Mouse (Mus musculus) neural tube, embryonic 13.5 days (tissue): Measurements from ENCODE around the gene Rassf4. TPM values are rescaled to one million over a fixed set of nuclear protein-coding genes. Genes with fewer than 3 reads are reported as not detected.

Source experiments
- microRNA-seq: library from miRNA; unstranded; fragments of <30 nt; microRNA quantifications from one replicate; pipeline ENCODE4, GENCODE M21; 2016
- polyA plus RNA-seq: library from polyadenylated mRNA; unstranded; fragments of >200 nt; fragmentation: Nextera tagmentation; extraction: Ambion mirVana; gene quantifications from 2 replicates; pipeline ENCODE4 v1.2.1, GENCODE M21; 2015

Gene Rassf4
- polyA plus RNA-seq, 1 experiment from 2014 or later, result 25.3 TPM

Small RNA genes within 50 kb of the gene (microRNA-seq; reads per million reads assigned to microRNA genes)
- 0.74 reads per million for gene Mir7043

Other genes starting within 250 kb of the Rassf4 start
- gene Alox5, start 212.8 kb downstream of the Rassf4 start, polyA plus RNA-seq, result 0.50 and 0.54 TPM in 2 replicates
- not detected in 2 replicates for gene Olfr211, start 184.9 kb downstream of the Rassf4 start, polyA plus RNA-seq
- gene Olfr212, start 167.4 kb downstream of the Rassf4 start, polyA plus RNA-seq, result 0.10 TPM in 1 of 2 replicates, not detected in the other
- not detected in 2 replicates for gene Olfr213, start 135.5 kb downstream of the Rassf4 start, polyA plus RNA-seq
- gene Gm5580, start 122.8 kb downstream of the Rassf4 start, polyA plus RNA-seq, result 0.48 and 0.60 TPM in 2 replicates
- not detected in 2 replicates for gene Olfr214, start 119.7 kb downstream of the Rassf4 start, polyA plus RNA-seq
- gene Olfr215, start 89.8 kb downstream of the Rassf4 start, polyA plus RNA-seq, result not detected in 2 replicates
- 160 and 182 TPM in 2 replicates for gene Zfp422, start 45.0 kb downstream of the Rassf4 start, polyA plus RNA-seq
- gene Depp1, start 23.3 kb downstream of the Rassf4 start, polyA plus RNA-seq, result 11.0 and 14.5 TPM in 2 replicates
- gene Tmem72, start 43.0 kb upstream of the Rassf4 start, polyA plus RNA-seq, result 0.29 and 1.0 TPM in 2 replicates